Mouse (Mus musculus) C2C12 (cell line): ENCODE measurements at regions not wholly inside any gene's neighbourhood (a gene's known extent, or its start where the extent isn't known, plus 50 kb on each side); places are given as distances from the start of the nearest gene placed in this dataset.

Experiments
- H3K27me3 ChIP-seq: one replicate; pipeline ENCODE4 v1.6.1; 2011; ENCODE audit not compliant: control insufficient read depth, insufficient read depth, insufficient read length
- H3K36me3 ChIP-seq: one replicate; pipeline ENCODE4 v1.6.1; 2011; ENCODE audit not compliant: control insufficient read depth, insufficient read depth
- H3K4me3 ChIP-seq: one replicate; pipeline ENCODE4 v1.5.1; 2011; ENCODE audit warnings: mild to moderate bottlenecking, control low read depth; ENCODE audit not compliant: poor library complexity, insufficient read depth, severe bottlenecking
- H3K79me2 ChIP-seq: one replicate; pipeline ENCODE4 v1.6.1; 2011; ENCODE audit not compliant: control insufficient read depth, insufficient read depth
- H3K79me3 ChIP-seq: one replicate; pipeline ENCODE4 v1.6.1; 2011; ENCODE audit warnings: low read depth, control low read depth
- H3ac ChIP-seq: one replicate; pipeline ENCODE3; 2011; ENCODE audit warnings: low read depth; ENCODE audit not compliant: control insufficient read depth, insufficient read length
- CEBPB ChIP-seq: IDR thresholded peaks from one replicate; pipeline ENCODE4 v1.6.1; 2011; ENCODE audit warnings: low read depth, mild to moderate bottlenecking, control low read depth, moderate library complexity
- CTCF ChIP-seq: IDR thresholded peaks from one replicate; pipeline ENCODE4 v1.5.1; 2011; ENCODE audit not compliant: control insufficient read depth, insufficient read depth, insufficient read length
- FOSL1 ChIP-seq: IDR thresholded peaks from one replicate; pipeline ENCODE4 v1.8.0; 2011; ENCODE audit warnings: mild to moderate bottlenecking, low read length; ENCODE audit not compliant: poor library complexity, insufficient read depth, severe bottlenecking
- MAX ChIP-seq: IDR thresholded peaks from one replicate; pipeline ENCODE4 v1.6.1; 2011; ENCODE audit warnings: mild to moderate bottlenecking, control low read depth
- MYOD1 ChIP-seq: IDR thresholded peaks from one replicate; pipeline ENCODE4 v1.6.1; 2011; ENCODE audit warnings: low read depth; ENCODE audit not compliant: control insufficient read depth, insufficient read length
- MYOG ChIP-seq: IDR thresholded peaks from one replicate; pipeline ENCODE4 v1.6.1; 2011; ENCODE audit not compliant: control insufficient read depth, insufficient read length; ENCODE audit errors: extremely low read depth
- USF1 ChIP-seq: IDR thresholded peaks from one replicate; pipeline ENCODE4 v1.6.1; 2011; ENCODE audit warnings: low read depth, mild to moderate bottlenecking, control low read depth, moderate library complexity

- Histone ChIP-seq H3ac (no peak overlapping the region), H3K79me3 (no peaks in the 10 kb centered on the region), H3K4me3 (no peak overlapping the region), H3K27me3 (no peaks in the 10 kb centered on the region), H3K79me2 (no peaks in the 10 kb centered on the region), H3K36me3 (no peaks in the 10 kb centered on the region)
- TF ChIP-seq FOSL1, result no peak
- TF ChIP-seq CTCF, result no peak
- no peak for TF ChIP-seq CEBPB
- TF ChIP-seq MAX, result no peak
- TF ChIP-seq MYOD1, result no peak
- TF ChIP-seq USF1, result no peak
- no peak for TF ChIP-seq MYOG
These were observed 68.9 kb upstream of the Errfi1 start for GRCm38 (mm10) chr4:150784491-150785451.

GRCm38 (mm10) chr4:150781304-150781703, 72.4 kb upstream of the Errfi1 start:
- Histone ChIP-seq H3K79me3 (no peaks in the 10 kb centered on the region), H3K4me3 (no peak overlapping the region)
- TF ChIP-seq MYOG, result no peak
- TF ChIP-seq USF1, result no peak
- TF ChIP-seq CTCF, result no peak

GRCm38 (mm10) chr4:150779340-150779739, 74.4 kb upstream of the Errfi1 start:
- Histone ChIP-seq H3K4me3 (no peak overlapping the region), H3K79me2 (no peaks in the 10 kb centered on the region), H3ac (no peak overlapping the region), H3K27me3 (no peaks in the 10 kb centered on the region), H3K36me3 (no peaks in the 10 kb centered on the region), H3K79me3 (no peaks in the 10 kb centered on the region)
- TF ChIP-seq MAX (no peak), USF1 (no peak), MYOD1 (no peak), MYOG (no peak), FOSL1 (no peak), CEBPB (no peak), CTCF (no peak)

More at GRCm38 (mm10) chr4:150781304-150781703, 72.4 kb upstream of the Errfi1 start:
- Histone ChIP-seq H3ac (no peak overlapping the region), H3K79me2 (no peaks in the 10 kb centered on the region), H3K27me3 (no peaks in the 10 kb centered on the region), H3K36me3 (no peaks in the 10 kb centered on the region)

- Histone ChIP-seq H3K27me3 (no peaks in the 10 kb centered on the region), H3K79me3 (no peaks in the 10 kb centered on the region), H3ac (no peak overlapping the region), H3K36me3 (no peaks in the 10 kb centered on the region), H3K79me2 (no peaks in the 10 kb centered on the region), H3K4me3 (no peak overlapping the region)
- TF ChIP-seq MAX (no peak), USF1 (no peak), MYOD1 (no peak), MYOG (no peak), CTCF (no peak), CEBPB (no peak), FOSL1 (no peak)
These were observed 75.0 kb upstream of the Errfi1 start for GRCm38 (mm10) chr4:150778683-150779082.

DNA sequence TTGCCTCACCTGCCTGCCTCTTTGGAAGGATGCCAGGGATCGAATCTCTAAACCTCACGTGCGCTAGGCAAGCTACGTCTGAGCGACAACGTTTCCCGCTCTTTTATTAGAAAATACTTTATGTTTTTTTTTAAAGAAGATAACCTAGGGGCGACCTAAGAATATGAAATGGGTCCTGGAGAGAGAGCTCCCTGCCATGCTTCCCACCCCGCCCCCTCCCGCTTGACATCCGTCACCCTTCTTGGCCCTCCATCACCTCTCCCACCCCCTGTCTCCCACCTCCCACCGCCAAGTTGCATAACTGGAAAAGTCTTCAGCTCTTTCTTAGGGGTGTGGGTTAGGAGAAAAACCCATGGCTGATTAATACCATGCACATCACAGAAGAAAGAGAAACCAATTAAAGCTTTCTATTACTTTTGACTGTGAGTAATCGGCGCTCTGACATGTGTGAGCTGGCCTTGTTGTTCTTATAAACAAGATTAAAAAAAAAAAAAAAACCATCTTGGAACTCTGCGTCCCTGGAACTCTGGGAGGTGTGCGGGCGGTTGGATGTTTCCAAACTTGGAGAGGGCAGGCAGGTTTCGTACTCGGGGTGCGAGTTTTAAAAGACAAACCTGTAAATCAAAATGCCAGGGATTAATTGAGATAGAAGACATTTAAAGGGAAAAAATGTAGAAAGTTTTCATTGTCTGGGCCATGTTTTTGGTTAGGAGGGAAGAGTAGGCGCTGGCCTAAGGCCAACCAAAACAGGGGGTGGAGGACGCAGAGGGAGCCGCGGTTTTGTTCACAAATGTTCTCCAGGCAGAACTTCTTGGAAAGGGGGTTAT, 77.8 kb upstream of the Errfi1 start:
- Histone ChIP-seq H3K27me3 (no peaks in the 10 kb centered on the region), H3ac (no peak overlapping the region), H3K36me3 (no peaks in the 10 kb centered on the region), H3K79me2 (no peaks in the 10 kb centered on the region), H3K4me3 (no peak overlapping the region), H3K79me3 (no peaks in the 10 kb centered on the region)
- peak; percentile 19 for TF ChIP-seq CEBPB
- TF ChIP-seq MAX, result peak; percentile 23
- no peak for TF ChIP-seq MYOD1
- no peak for TF ChIP-seq USF1
